Mouse (Mus musculus) v-Abl transformed pro-B cells (cell line): ENCODE measurements around the gene Sh3bgrl.

Source experiments
- in situ Hi-C, 2 experiments: fragments of 400-800 bp; cut with MboI; formaldehyde crosslinking; loops; one replicate each; pipeline ENCODE4 v1.15.1; 2025; ENCODE audit not compliant: unreplicated experiment in 2 of 2

The Sh3bgrl gene

GRCm38 (mm10) chrX:109196468-109196867 lies 101.3 kb downstream of the Sh3bgrl start, which contains the start of gene Gm6377:
Gene Gm6377 (plus strand): TSS chrX:109196756.
- in situ Hi-C loops = loop anchor here in 1 of 2 experiments (5.0 to 25.0 kb wide), 2 partner anchors 99 to 359 kb away; partner anchors contain the start of genes Brwd3 and Sh3bgrl

GRCm38 (mm10) chrX:109207843-109208242 lies 112.7 kb downstream of the Sh3bgrl start:
- in situ Hi-C loops = no loop called here

GRCm38 (mm10) chrX:109228720-109229119 lies 133.6 kb downstream of the Sh3bgrl start:
- in situ Hi-C loops = loop anchor here (25.0 kb wide), 2 partner anchors 691 to 1416 kb away; partner anchors contain the start of gene 2610002M06Rik (in 2 of the 2)

GRCm38 (mm10) chrX:109235383-109236036 lies 140.3 kb downstream of the Sh3bgrl start:
- in situ Hi-C loops = loop anchor here (10.0 to 25.0 kb wide), 3 partner anchors 141 to 1423 kb away; partner anchors contain the start of genes 2610002M06Rik (in 2 of the 2) and Sh3bgrl (in 1 of the 2)

- in situ Hi-C loops = loop anchor here (10.0 to 25.0 kb wide), 3 partner anchors 143 to 1426 kb away; partner anchors contain the start of genes 2610002M06Rik (in 2 of the 2) and Sh3bgrl (in 1 of the 2)
These were observed 143.0 kb downstream of the Sh3bgrl start for GRCm38 (mm10) chrX:109238163-109238562.
